Mouse (Mus musculus): Measurements from ENCODE around the gene S100a6. TPM values are rescaled to one million over a fixed set of nuclear protein-coding genes. Genes with fewer than 3 reads are reported as not detected.

The S100a6 gene
- total and polyA plus RNA-seq, 3 experiments, result 65.8 to 158 (median 79.9) TPM

DNA sequence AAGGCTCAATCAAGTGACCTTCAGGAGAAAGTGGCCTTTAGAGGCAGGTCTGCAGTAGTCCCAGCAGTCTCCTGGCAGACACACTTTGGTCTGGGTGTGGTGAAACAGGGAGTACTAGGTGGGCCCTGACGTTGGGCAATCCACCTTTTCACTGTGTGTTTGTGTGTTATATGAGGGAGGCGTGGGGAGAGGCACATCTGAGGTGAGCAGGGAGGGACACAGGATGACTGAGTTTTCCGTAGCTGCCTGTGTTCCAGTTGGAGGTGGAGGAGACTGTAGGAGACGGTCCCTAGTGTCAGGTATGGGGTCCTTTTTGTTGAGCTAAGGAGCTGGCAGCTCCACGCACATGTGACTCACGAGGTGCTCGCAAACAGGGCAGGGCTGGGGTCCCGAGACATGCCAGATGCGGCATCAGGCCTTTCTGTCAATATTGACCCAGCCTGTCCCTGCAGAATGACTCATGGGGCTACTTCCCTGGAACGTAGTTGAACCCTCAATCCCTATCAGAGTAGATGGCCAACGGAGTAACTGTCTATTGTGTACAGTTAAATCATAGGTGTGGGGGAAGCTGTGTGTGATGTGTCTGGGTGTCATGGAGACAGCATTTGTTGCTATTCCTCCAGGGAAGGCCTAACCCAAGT lies 2.0 kb downstream of the S100a6 start:
- no peak for DNase-seq
- intact Hi-C loops (cut with DNase I), result loop anchor here (1.0 to 10.0 kb wide), 3 partner anchors 29 to 200 kb away; partner anchors contain the start of gene Snapin

DNA sequence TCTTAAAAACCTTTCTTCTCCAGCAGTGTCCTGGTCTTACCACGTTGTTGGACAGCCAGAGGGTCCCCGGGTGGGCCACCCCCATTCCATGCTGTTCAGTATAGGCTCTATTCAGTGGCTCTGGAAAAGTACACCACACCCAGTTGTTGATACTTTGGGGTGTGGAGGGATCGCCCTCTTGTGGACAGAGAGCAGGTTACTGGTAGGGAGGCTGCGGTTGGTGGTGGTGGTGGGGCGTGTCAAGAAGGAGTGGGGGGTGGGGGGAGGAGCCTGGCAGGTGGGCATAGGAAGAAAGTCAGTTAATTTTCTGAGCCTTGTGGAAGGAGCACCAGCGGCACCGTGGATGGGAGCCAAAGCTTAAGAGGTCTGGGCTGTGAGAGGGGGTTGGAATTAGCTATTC lies 2.7 kb downstream of the S100a6 start:
- Histone ChIP-seq H3K4me3 (peak overlapping the region; percentile 5), H3K36me3 (ENCODE audit: control insufficient read depth, insufficient read depth, low read length) (no peaks in the 10 kb centered on the region), H3K9ac (ENCODE audit: low read depth, low read length) (no peak overlapping the region), H3K79me2 (replicated peaks; ENCODE audit: control insufficient read depth, insufficient read depth, low read length) (no peaks in the 10 kb centered on the region), H3K27me3 (ENCODE audit: control insufficient read depth, insufficient read depth, low read length) (no peaks in the 10 kb centered on the region), H3K27ac (peak overlapping the region; percentile 64), H3K4me1 (ENCODE audit: control insufficient read depth, insufficient read depth, low read length) (peaks cover 3% of the 10 kb centered on the region; the same call in 1 of the 2 replicates)
- TF ChIP-seq POLR2A (IDR thresholded peaks at IDR 0.05; ENCODE audit: insufficient read depth, low read depth, low read length) (no peak), CTCF (IDR thresholded peaks at IDR 0.05) (peak; percentile 82), EP300 (IDR thresholded peaks at IDR 0.05; ENCODE audit: insufficient read depth, low read depth, low read length) (peak; percentile 83; the same call in 1 of the 2 replicates)
- DNase-seq, result peak; percentile 77 to 83
- WGBS, result 3% methylated on average over 7 of the region's 7 CpGs
- intact Hi-C loops (cut with DNase I), result loop anchor here (1.0 to 10.0 kb wide), 3 partner anchors 30 to 201 kb away; partner anchors contain the start of gene Snapin

More for the DNA sequence above, 2.0 kb downstream of the S100a6 start:
- 68% methylated on average over 11 of the region's 11 CpGs for WGBS
- TF ChIP-seq EP300 (IDR thresholded peaks at IDR 0.05; ENCODE audit: insufficient read depth, low read depth, low read length) (no peak), CTCF (IDR thresholded peaks at IDR 0.05) (no peak), POLR2A (IDR thresholded peaks at IDR 0.05; ENCODE audit: insufficient read depth, low read depth, low read length) (no peak)
- Histone ChIP-seq H3K4me1 (ENCODE audit: control insufficient read depth, insufficient read depth, low read length) (peaks cover 3% of the 10 kb centered on the region; the same call in 1 of the 2 replicates), H3K27me3 (ENCODE audit: control insufficient read depth, insufficient read depth, low read length) (no peaks in the 10 kb centered on the region), H3K4me3 (peak overlapping the region; percentile 5), H3K9ac (ENCODE audit: low read depth, low read length) (peak overlapping the region; percentile 10), H3K27ac (peak overlapping the region; percentile 64), H3K36me3 (ENCODE audit: control insufficient read depth, insufficient read depth, low read length) (no peaks in the 10 kb centered on the region), H3K79me2 (replicated peaks; ENCODE audit: control insufficient read depth, insufficient read depth, low read length) (no peaks in the 10 kb centered on the region)

DNA sequence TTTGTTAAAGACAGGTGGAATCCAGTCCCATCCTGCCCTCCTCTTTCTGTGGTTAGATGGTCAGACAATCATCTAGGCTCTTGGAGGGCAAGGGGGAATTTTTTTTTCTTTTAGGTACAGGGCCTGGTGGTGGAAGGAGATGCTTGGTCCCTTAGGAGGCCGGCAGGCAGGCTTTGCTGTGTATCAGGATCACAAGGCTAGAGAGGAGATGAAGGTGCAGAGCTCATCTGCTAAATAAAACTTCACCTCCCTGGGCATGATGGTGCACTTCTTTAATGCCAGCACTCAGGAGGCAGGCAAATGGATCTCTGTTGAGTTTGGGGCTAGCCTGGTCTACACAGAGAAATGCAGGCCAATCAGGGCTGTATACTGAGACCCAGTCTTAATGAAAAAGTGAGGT lies 3.2 kb downstream of the S100a6 start:
- 38% methylated on average over 1 of the region's 1 CpGs for WGBS
- Histone ChIP-seq H3K36me3 (ENCODE audit: control insufficient read depth, insufficient read depth, low read length) (no peaks in the 10 kb centered on the region), H3K9ac (ENCODE audit: low read depth, low read length) (no peak overlapping the region), H3K4me3 (no peak overlapping the region), H3K27ac (no peak overlapping the region), H3K4me1 (ENCODE audit: control insufficient read depth, insufficient read depth, low read length) (peaks cover 3% of the 10 kb centered on the region; the same call in 1 of the 2 replicates), H3K79me2 (replicated peaks; ENCODE audit: control insufficient read depth, insufficient read depth, low read length) (no peaks in the 10 kb centered on the region), H3K27me3 (ENCODE audit: control insufficient read depth, insufficient read depth, low read length) (no peaks in the 10 kb centered on the region)
- no peak for DNase-seq
- intact Hi-C loops (cut with DNase I), result loop anchor here (1.0 to 10.0 kb wide), 4 partner anchors 31 to 201 kb away; partner anchors contain the start of gene Snapin
- TF ChIP-seq EP300 (IDR thresholded peaks at IDR 0.05; ENCODE audit: insufficient read depth, low read depth, low read length) (no peak), CTCF (IDR thresholded peaks at IDR 0.05) (no peak), POLR2A (IDR thresholded peaks at IDR 0.05; ENCODE audit: insufficient read depth, low read depth, low read length) (no peak)

DNA sequence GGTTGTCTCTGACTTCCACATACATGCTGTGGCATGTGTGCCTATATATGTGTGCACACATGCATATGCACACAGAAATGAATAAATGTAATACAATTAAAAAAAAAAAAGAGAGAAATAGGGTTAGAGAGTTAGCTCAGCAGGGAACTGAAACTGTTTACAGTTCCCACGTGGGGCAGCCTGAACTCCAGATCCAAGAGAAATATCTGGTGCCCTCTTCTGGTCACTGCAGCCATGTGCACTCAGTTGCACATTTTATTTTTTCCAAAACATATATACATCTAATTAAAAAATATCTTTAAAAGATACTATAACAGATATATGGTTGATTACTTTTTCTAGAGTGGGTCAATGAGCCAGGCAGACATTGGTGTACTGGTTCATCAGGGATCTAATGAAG lies 4.9 kb downstream of the S100a6 start:
- Histone ChIP-seq H3K79me2 (replicated peaks; ENCODE audit: control insufficient read depth, insufficient read depth, low read length) (no peaks in the 10 kb centered on the region), H3K4me3 (no peak overlapping the region), H3K27me3 (ENCODE audit: control insufficient read depth, insufficient read depth, low read length) (no peaks in the 10 kb centered on the region), H3K27ac (no peak overlapping the region), H3K9ac (ENCODE audit: low read depth, low read length) (no peak overlapping the region), H3K36me3 (ENCODE audit: control insufficient read depth, insufficient read depth, low read length) (no peaks in the 10 kb centered on the region), H3K4me1 (ENCODE audit: control insufficient read depth, insufficient read depth, low read length) (peaks cover 2% of the 10 kb centered on the region; the same call in 1 of the 2 replicates)
- no peak for DNase-seq
- intact Hi-C loops (cut with DNase I), result loop anchor here (10.0 kb wide), 1 partner anchor 203 kb away; no protein-coding TSS in a partner anchor
- TF ChIP-seq POLR2A (IDR thresholded peaks at IDR 0.05; ENCODE audit: insufficient read depth, low read depth, low read length) (no peak), EP300 (IDR thresholded peaks at IDR 0.05; ENCODE audit: insufficient read depth, low read depth, low read length) (no peak), CTCF (IDR thresholded peaks at IDR 0.05) (peak; percentile 53)
- WGBS, result 14% methylated on average over 1 of the region's 1 CpGs

DNA sequence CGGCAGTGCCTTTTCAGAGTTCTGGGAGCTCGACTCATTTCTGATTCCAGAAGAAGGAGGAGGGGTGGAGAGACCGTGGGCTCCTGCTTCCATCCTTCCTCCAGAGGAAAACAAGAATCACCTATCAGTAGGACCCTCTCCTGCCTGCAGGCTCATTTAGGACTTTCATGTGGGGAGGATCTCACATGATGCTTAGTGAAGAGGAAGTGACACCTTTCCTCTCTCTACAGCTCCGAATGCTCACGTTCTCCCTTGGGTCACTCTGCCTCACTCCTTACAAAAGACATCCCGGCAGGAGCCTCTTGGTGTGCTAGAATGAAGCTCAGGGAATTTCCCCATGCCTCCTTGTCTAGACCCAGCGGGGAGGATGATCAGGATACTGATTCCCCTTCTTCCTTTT lies 8.9 kb downstream of the S100a6 start:
- no peaks in the 10 kb centered on the region for H3K36me3 ChIP-seq (ENCODE audit: control insufficient read depth, insufficient read depth, low read length)
- peaks cover 2% of the 10 kb centered on the region for H3K4me1 ChIP-seq (ENCODE audit: control insufficient read depth, insufficient read depth, low read length)
- no peak overlapping the region for H3K4me3 ChIP-seq
- no peak overlapping the region for H3K27ac ChIP-seq
- H3K9ac ChIP-seq (ENCODE audit: low read depth, low read length), result no peak overlapping the region
- no peak for DNase-seq
- H3K27me3 ChIP-seq (ENCODE audit: control insufficient read depth, insufficient read depth, low read length), result no peaks in the 10 kb centered on the region
- TF ChIP-seq POLR2A (IDR thresholded peaks at IDR 0.05; ENCODE audit: insufficient read depth, low read depth, low read length) (no peak), CTCF (IDR thresholded peaks at IDR 0.05) (no peak)
- intact Hi-C loops (cut with DNase I), result no loop called here
- H3K79me2 ChIP-seq (replicated peaks; ENCODE audit: control insufficient read depth, insufficient read depth, low read length), result no peaks in the 10 kb centered on the region
- WGBS, result 42% methylated on average over 7 of the region's 7 CpGs

DNA sequence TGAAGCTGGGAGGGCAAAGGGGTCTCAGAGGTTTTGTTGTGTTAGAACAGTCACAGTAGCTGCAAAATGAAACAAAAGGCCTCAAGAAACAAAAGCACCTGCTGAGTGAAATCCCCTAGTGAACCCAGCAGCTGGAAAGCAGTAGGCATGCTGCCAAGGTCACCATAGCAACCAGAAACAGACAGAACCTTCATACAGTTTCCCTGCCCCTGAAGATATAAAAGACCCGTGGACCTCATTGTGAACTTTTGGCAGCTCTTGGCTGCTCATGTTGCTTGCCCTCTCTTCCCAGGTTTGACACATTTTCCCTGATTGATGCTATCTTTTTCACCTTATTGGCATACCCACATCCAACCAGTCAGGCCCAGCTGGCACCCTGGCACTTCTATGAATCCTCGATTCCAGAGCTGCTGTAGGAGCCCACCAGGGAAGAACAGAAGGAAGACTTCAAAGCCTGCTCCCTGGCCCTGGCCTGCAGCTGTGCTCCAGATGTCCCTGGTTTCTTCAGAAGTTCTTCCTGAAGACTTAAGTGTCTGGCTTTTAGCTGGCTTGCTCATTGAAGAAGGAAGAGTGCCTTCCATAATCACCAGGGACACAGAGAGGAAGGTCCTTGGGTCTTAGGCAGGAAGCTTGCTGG lies 10.9 kb downstream of the S100a6 start:
- Histone ChIP-seq H3K36me3 (ENCODE audit: control insufficient read depth, insufficient read depth, low read length) (no peaks in the 10 kb centered on the region), H3K27ac (no peak overlapping the region), H3K9ac (ENCODE audit: low read depth, low read length) (no peak overlapping the region), H3K4me3 (no peak overlapping the region), H3K79me2 (replicated peaks; ENCODE audit: control insufficient read depth, insufficient read depth, low read length) (no peaks in the 10 kb centered on the region), H3K27me3 (ENCODE audit: control insufficient read depth, insufficient read depth, low read length) (no peaks in the 10 kb centered on the region), H3K4me1 (ENCODE audit: control insufficient read depth, insufficient read depth, low read length) (peaks cover 2% of the 10 kb centered on the region)
- WGBS, result 14% methylated on average over 2 of the region's 2 CpGs
- peak; percentile 68 to 72 for DNase-seq
- no peak for TF ChIP-seq EP300 (IDR thresholded peaks at IDR 0.05; ENCODE audit: insufficient read depth, low read depth, low read length)
- TF ChIP-seq CTCF (IDR thresholded peaks at IDR 0.05), result no peak
- TF ChIP-seq POLR2A (IDR thresholded peaks at IDR 0.05; ENCODE audit: insufficient read depth, low read depth, low read length), result no peak
- intact Hi-C loops (cut with DNase I), result no loop called here
